Mouse (Mus musculus): ENCODE results near the gene Rtl6.

Rtl6 gene

DNA sequence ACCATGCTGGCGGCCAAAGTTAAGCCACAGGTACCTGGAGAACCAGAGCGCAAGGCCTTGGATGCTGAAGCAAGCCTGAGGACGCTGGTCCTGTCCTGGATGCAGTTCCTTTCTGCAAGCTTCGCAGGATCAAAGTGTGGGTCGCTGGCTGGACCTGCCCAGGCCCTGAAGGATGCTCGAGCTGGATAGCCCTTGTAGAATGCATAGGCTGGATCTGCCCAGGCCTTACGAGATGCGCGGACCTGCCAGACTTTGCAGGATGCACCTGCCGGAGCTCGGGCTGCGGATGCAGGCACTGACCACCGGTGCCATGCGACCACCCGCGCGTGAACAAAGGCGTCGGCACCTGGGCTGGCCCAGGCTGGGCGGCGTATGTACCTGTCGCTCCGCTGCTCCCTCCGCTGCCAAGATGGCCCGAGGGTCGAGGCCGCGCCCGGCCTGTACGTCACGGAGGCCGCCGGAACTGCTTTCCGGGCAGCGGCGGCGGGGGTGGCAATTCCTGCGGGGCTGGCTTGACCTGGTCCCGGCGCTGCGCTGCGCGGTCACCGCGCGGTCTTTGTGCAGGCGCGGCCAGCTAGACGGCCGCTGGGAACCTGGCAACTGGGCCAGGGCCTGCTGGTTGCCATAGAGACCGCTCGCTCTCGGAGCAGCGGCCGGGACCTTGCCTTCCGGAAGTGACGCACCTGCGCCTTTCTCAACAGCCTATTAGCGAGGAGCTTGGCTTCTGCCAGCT is at the start of gene Rtl6:
Rtl6 (minus strand) TSS at position 635 of the 733 bp plus-strand sequence.
- DNase-seq (ENCODE audit: low read depth, low spot score): peak; percentile 60

DNA sequence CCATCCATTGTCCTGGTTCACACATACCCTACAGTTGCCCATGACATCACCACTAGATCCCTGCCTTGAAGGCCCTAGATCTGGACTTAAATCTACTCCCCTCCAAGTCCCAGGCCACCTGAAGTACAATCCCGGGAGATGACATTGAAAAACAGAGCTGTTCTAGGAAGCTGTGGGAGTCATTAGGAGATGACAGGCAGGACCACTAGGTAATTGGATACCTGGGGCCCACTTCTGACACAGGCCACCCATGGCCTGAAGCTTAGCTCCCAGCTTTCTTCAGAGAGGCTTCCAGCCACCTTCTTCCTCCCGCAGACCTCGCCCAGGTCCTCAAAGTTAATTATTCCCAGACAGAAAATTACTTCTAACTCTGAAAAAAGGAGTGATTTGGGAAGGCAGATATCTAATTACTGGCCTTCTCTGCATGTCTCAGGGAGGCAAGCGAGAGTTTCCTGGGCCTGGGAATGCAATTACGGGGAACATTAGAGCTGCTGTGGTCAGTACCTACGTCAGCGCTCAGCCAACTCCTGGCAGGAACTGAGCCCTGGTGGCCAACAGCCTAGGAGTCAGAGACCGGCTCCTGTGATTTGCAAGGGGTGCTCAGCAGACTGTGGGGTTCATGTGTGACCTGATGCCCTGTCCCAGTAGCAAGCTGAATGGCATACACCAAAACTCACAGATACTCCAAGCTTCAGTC is 45.8 kb upstream of the Rtl6 start:
- no peak for DNase-seq (ENCODE audit: low read depth, low spot score)

DNA sequence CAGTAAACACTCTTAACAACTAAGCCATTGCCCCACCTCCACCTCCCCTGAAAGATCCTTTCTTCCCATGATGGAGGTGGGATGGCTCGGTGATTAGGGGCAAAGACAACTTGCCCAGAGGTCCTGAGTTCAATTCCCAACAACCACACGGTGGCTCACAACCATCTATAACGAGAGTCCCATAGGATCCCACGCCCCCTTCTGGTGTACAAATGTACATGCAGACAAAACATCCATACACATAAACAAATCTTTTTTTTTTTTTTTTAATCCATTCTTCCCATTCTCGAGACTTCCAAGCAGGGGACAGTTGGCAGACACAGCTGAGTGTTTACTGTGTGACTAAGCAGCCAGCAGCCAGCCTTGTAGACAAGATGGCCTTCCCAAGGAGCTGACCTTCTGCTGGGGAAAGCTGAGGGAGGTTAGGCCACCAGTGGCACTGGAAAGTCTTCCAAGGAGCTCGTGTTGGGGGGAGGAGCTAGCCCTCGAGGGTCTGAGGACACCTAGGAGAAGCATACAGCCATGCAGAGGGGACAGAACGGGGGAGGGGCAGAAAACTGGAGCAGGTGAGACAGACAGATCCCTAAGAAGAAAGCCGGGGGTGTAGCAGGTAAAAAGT is 43.5 kb upstream of the Rtl6 start:
- DNase-seq (ENCODE audit: low read depth, low spot score): no peak

DNA sequence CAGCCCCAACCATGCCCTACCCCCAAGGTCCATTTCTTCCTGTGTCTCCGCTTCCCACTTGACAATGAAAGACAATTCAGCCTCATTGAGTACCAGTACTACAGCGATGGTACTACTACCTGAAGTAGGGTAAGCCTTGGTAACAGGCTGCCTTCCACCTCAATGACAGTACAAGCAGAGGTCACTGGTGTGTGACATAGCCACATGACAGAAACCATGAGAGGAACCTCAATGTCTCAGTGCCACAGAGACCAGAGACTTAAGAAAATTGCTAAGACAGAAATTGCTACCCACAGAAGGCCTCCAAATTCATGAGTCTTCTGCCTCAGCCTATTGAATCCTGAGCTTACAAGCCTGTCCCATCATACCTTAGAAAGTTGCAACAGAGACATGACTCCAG is 41.3 kb upstream of the Rtl6 start:
- no peak for DNase-seq (ENCODE audit: low read depth, low spot score)

DNA sequence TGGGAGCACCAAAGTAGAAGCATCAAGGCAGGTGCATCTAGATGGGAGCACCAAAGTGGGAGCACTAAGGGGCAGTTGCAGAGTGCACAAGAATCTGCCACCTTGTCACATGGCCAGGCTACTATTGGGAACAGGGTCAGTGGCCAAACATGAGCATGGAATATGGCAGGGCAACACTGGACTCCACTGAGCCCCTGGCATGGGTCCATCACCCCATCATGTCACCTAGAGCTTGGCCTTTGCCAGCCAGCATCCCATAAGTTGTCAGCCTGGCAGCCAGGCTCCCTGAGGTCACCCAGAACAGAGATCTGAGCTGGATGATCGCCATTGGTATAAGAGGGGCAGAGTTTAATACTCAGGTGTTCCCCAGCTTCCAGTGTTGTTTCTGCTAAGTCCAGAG is 40.2 kb upstream of the Rtl6 start:
- no peak for DNase-seq (ENCODE audit: low read depth, low spot score)

DNA sequence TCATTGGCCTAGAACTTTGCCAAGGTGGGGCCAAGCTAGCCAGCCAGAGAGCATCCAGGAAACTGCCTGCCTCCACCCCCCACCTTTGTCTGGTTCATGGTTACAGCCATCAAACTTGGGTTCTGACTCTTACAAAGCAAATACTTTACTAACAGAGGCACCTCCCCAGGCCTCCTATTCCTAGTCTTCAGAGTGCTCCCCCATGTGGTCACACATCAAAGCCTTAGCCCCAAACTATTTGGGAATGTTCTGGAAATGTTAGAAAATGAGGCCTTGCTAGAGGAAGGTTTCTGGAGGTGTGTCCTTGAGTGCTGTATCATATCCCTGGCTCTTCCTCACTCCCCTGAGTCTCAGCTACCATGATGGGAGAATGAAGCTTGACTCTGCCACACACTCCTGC is 39.4 kb upstream of the Rtl6 start:
- no peak for DNase-seq (ENCODE audit: low read depth, low spot score)

DNA sequence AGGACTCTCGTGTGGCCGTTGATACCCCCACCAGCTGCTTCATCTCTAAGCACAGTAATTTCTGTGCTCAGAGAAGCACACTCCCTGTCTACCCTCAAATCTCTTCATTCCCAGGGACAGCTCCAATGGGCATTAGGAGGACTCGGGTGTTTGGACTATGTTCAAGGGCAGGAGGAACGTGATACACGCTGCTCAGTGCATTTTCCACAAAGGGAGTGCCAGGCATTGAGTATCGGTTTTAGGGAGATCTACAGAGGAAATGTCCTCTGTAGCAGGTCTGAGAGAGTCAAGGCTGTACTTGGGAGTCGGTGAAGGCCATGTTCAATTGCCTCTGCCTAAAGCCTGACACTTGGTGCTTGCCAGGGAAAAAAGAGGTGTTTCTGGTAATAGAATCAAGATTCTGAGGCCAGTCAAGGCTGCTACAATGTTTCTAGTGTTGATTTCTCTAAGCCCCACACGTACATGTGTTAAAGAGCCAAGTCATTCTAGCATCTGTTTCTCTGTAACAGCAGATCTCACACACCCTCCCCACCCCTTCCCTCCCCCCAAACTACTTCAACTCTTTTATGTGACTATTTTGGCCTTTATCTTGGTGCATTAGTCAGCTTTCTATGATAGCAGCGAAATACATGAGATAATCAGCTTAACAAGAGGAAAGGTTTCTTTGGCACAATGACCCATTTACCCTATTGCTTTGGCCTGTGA is 37.8 kb upstream of the Rtl6 start:
- DNase-seq (ENCODE audit: low read depth, low spot score): no peak

DNA sequence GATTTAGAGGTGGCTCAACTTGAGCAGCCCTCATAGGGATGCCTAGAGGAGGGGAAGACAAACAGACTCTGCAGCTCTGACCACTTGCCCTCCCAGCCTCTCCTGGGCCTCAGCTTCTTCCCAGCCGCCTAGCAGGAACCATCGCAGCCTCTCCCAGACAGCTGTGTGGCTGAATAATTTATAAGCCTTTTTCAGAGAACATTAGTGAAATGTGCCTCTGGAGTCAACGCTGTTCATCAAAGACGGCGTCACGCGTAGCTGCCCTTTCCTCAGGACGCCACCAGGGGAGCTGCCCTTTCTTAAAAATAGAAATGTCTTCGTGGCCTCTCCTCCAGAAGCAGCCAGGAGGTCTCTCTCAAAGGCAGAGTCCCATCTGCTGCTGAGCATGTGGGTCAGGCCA is 35.9 kb upstream of the Rtl6 start:
- no peak for DNase-seq (ENCODE audit: low read depth, low spot score)

DNA sequence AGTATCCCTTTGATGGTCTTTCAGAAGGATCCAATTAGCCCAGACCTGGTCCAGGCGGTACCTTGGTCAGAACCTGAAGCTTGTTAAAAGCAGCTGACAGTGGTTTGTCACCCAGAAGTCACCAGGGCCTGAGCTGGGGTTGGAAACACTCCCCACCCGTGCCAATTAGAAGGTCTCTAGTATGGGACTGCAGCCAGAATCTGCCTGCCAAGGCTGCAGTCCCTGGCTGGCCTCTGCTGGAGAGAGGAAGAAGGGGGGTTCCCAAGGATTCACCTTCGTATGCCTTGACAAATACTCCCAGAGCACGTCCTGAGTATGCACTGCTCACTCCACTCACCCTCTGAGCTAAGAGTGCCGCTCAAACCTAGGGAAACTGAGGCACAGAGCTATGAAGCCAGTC is 34.6 kb upstream of the Rtl6 start:
- DNase-seq (ENCODE audit: low read depth, low spot score): no peak

DNA sequence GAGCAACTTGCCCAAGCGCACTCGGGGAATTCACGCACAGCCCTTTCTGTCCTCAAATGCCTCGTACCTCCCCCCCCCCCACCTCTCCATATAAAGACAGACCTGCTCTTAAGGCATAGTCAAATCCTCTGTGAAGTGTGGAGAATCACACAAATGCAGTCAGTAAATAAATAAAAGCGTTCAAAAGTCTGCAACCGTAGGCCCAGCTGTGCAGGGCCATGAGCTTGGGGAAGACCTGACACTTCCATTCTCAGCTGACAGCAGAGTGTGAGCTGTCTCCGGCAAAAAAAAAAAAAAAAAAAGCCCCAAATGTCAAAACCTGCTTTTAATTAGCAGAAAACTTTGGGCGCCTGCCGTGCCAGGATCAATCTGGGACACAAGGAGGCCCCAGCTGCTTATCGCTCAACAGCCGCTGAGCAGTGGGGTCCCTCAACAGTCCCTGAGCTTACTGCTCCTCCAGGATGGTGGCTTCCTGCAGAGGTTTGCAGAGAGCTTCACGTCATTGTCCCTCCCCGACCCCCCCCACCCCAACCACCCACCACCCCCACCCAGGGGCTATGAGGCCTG is 34.0 kb upstream of the Rtl6 start:
- no peak for DNase-seq (ENCODE audit: low read depth, low spot score)

DNA sequence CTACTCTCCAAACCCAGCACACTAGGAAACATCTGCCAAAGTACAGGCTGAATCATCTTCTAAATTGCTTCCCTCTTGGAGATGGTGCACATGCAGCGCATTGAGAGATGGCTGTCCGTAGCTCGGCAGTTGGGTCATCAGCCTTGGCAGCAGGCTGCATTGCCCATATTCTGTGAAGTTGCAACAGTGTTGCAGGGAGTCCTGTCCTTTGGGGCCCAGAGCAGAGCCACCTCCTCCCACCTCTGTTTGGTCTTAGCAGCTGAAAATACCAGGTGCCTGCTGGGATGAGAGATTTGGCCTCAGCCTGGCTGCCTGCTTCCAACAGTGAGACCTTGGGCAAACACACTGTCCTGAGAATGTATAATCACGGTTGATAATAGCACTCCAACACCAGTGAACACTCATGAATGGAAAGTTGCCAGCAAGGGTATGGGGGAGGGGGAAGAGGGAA is 30.8 kb upstream of the Rtl6 start:
- no peak for DNase-seq (ENCODE audit: low read depth, low spot score)

DNA sequence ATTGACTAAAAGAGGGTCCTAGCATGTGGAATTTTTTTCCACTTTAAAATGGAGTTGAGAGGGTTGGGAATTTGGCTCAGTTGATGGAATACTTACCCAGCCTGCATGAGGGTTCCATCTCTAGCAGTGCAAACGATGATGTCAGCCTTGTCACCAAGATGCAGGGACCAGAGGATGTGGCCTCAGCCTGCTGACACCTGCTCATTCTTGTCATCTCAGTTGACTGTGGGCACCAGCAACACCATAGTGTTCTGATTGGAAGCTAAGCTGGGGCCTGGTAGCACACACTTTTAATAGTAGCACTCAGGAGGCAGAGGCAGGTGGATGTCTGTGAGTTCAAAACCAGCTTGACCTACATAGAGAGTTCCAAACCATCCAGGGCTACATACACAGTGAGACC is 21.0 kb upstream of the Rtl6 start:
- no peak for DNase-seq (ENCODE audit: low read depth, low spot score)

DNA sequence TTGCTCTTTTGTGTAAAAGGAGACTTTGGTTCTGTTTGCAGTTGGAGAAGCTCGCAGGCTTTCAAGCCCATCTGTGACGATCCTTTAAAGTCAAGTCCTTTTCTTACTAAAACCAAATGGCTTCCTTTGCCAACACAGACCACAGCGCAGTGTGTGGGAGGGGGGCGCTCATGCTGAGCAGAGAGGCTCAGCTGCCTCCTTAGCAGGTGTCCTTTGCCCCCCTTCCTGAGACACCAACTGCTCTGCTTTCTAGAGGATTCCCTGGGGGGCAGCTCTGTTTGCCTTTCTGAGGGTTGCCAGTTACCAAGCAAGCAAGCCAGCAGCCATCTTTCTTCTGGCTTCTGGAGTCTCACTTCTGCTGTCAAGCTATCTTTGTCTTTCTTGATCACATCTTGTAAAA is 19.4 kb upstream of the Rtl6 start:
- DNase-seq (ENCODE audit: low read depth, low spot score): no peak

DNA sequence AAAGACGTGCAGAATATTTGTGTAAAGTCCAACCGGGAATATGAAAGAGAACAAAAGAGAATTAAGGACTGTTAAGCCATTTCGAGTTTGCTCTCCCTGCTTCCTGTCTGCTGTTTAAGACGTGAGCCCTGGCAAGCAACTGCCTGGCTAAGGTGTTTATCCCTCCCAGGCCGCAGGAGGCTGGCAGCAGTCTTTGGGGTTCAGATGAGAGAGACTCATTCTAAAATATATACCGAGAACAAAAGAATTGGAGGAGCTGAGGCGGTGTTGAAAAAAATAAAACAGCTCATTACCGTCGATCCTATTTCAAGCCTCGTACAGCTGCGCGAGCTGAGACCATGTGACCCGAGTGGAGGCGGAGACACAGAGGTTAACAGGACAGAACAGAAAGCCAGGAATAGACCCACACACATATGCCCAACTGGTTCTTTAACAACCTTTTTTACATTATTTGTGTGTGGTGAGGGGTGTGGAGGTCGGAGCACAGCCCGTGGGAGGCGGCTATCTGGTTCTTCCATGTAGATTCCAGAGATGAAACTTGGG is 9.0 kb upstream of the Rtl6 start:
- no peak for DNase-seq (ENCODE audit: low read depth, low spot score)

DNA sequence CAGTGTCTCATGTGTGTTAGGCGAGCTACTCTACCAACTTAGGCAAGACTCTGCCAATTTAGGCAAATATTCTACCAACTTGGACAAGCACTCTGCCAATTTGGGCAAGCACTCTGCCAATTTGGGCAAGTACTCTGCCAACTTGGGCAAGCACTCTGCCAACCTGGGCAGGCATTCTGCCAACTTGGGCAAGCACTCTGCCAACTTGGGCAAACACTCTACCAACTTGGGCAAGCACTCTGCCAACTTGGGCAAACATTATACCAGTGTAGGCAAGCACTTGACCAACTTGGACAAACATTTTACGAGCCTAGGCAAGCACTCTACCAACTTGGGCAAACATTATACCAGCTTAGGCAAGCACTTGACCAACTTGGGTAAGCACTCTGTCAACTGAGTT is 3.9 kb upstream of the Rtl6 start:
- DNase-seq (ENCODE audit: low read depth, low spot score): no peak

DNA sequence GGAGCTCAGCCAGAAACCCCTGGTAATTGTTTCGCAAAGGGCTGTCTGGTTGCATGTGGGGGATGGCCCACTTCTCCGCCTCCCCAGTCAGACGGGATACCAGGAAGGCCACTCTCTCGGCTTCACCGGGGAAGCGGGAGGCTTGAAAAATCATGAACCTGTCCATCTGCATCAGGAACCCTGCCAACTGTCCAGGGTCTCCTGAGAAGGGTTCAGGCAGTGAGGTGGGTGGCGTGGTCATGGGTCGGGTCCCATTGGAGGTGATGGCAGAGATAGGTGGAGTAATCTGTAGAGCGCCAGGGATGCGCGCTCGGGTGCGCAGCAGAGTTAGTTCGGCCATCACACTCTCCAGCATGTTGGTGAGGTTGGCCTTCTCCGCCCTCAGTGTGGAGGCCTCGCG is 949 bp downstream of the Rtl6 start:
- DNase-seq (ENCODE audit: low read depth, low spot score): no peak

DNA sequence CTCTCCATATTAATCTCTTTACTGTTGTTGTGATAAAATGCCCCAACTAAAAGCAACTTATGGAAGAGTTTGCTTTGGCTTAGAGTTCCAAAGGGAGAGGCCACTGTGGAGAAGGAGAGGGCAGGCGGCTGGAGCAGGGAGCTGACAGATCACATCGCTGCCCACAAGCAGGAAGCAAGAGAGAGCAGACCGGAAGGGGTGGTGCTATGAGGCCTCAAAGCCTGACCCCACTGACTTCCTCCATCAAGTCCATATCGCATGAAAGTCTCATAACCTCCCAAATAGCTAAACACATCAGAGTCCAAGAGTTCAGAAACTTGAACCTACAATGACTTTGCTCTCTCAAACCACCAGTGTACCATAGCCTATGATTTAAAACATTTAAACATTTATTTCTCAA is 6.6 kb downstream of the Rtl6 start:
- DNase-seq (ENCODE audit: low read depth, low spot score): no peak

DNA sequence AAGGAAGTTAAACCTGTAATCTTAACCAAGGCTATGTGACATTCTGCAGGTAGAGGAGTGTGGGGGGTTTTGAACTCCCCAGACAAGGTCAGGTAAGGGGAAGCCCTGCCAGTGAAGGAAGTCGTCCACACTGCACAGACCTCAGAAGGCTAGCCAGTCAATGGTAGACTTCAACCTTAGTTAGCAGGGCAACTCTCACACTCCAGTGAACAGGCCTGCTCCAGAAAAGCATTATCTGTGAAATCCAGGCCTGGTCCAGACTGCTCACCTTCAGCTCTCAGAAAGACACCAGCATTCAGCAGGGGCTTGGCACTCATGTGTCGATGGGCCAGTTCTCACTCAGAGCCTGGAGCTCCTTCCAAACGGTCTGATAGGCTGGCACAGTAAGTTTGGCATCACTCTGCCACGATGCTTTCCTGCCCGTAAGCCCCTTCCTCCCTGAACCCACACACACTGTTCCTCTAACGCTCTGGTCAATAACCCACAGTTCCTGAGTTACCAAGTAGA is 8.3 kb downstream of the Rtl6 start:
- DNase-seq (ENCODE audit: low read depth, low spot score): no peak

DNA sequence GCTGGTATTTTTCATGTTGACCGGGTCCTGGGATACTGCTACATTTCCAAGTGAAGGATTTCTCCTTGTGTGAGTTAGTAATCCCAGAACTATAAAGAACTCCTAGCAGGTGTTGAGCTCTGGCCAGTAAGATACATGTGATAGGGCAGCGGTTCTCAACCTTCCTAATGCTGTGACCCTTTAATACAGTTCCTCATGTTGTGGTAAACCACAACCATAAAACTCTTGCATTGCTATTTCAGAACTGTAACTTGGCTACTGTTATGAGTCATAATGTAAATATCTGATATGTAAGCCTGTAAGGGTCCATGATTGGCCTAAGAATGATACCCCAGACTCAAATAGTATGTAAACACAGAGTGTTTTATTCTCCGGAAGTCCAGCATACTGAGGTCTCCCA is 11.6 kb downstream of the Rtl6 start:
- DNase-seq (ENCODE audit: low read depth, low spot score): no peak

DNA sequence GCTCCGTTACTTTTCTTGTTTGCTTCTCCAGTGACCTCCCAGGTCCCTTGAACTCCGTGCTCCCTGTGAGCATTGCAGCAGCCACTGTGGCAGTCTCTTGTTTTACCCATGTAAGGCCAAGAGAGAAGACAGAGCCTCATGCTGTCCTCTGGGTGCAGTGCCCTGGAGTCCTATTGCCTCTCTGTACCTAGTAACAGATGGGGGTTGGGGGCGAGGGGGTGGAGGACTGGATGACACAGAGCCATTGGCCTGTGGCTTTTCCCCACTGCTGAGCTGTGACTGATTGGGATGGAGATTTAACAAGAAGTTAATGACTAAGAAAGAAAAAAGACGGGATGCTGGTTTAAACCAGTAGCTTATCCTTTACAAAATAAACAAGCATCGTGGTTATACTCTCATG is 16.4 kb downstream of the Rtl6 start:
- DNase-seq (ENCODE audit: low read depth, low spot score): no peak

DNA sequence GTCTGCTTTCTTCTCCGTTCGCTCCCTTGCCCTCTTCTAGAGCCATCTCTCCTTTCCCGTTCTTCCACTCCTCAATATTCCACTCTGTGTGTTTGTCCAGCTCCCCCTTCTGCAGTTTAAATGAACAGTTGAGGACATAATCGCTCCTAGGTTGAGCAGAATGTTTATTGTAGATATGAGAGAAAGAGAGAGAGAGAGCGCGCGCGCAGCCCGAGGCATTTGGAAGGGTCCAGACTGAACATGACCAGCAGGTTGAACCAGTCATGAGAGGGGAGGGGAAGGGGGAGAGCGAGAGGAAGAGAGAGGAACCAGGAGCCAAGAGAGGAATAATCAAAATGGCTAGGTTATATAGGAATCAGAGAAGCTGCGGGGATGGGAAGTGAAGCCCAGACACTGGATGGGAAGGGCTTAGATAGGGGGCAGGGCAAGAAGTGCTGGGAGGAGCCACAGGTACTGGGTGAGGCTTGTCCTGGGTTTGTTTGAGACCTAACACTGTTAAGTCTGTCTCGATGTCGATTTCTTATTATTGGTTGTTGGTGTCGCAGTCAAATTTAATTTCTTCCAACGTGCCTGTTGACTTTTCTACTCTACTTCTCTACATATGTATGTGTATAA is 18.5 kb downstream of the Rtl6 start:
- no peak for DNase-seq (ENCODE audit: low read depth, low spot score)
